Mouse (Mus musculus): Measurements from ENCODE around the gene Slx4. TPM values are rescaled to one million over a fixed set of nuclear protein-coding genes. Genes with fewer than 3 reads are reported as not detected.
"Not testable (repeated sequence)": the region's sequence is repeated elsewhere in the genome, so short reads cannot be mapped to it uniquely, and the experiment has no call there.

The Slx4 gene
- 1 to 10 TPM; 6.0 to 6.2 TPM for total RNA-seq (2021)
- long read RNA-seq, experiment 1 = 0 reads
- long read RNA-seq, experiment 2, partial matches to known transcripts = 0 of 1 reads
- long read RNA-seq, experiment 2, other reads (novel, unspliced or antisense) = 1 of 1 reads

- DNase-seq = peak; percentile 94
Measured at GRCm38 (mm10) chr16:4003489-4004398, at the start of gene Slx4. TSS of gene Slx4 (minus strand) at chr16:4003770.

- no peak for DNase-seq
Measured at GRCm38 (mm10) chr16:4052601-4053000, 49.0 kb upstream of the Slx4 start.

- DNase-seq = no peak
Measured at GRCm38 (mm10) chr16:4045524-4045923, 42.0 kb upstream of the Slx4 start.

- no peak for DNase-seq
Measured at GRCm38 (mm10) chr16:4044093-4044492, 40.5 kb upstream of the Slx4 start.

GRCm38 (mm10) chr16:4041646-4042045 is 38.1 kb upstream of the Slx4 start:
- DNase-seq = no peak

- no peak for DNase-seq
Measured at GRCm38 (mm10) chr16:4040206-4040605, 36.6 kb upstream of the Slx4 start.

- no peak for DNase-seq
Measured at GRCm38 (mm10) chr16:4037690-4038089, 34.1 kb upstream of the Slx4 start.

- no peak for DNase-seq
Measured at GRCm38 (mm10) chr16:4036807-4037206, 33.2 kb upstream of the Slx4 start, which contains the start of gene Dnase1. TSS of gene Dnase1 (plus strand) at chr16:4036942.

GRCm38 (mm10) chr16:4035575-4035974 is 32.0 kb upstream of the Slx4 start:
- DNase-seq = no peak

- DNase-seq = no peak
Measured at GRCm38 (mm10) chr16:4034476-4034875, 30.9 kb upstream of the Slx4 start.

- no peak for DNase-seq
Measured at GRCm38 (mm10) chr16:4033971-4034370, 30.4 kb upstream of the Slx4 start.

GRCm38 (mm10) chr16:4032341-4032748 is 28.8 kb upstream of the Slx4 start:
- DNase-seq = no peak

- DNase-seq = no peak
Measured at GRCm38 (mm10) chr16:4031441-4032274, 28.1 kb upstream of the Slx4 start.

- no peak for DNase-seq
Measured at GRCm38 (mm10) chr16:4030501-4030900, 26.9 kb upstream of the Slx4 start.

- DNase-seq = no peak
Measured at GRCm38 (mm10) chr16:4029371-4029841, 25.8 kb upstream of the Slx4 start.

GRCm38 (mm10) chr16:4027211-4027610 is 23.6 kb upstream of the Slx4 start:
- DNase-seq = no peak

GRCm38 (mm10) chr16:4026672-4027071 is 23.1 kb upstream of the Slx4 start:
- no peak for DNase-seq

- DNase-seq = no peak
Measured at GRCm38 (mm10) chr16:4022719-4023118, 19.1 kb upstream of the Slx4 start.

- no peak for DNase-seq
Measured at GRCm38 (mm10) chr16:4021241-4021640, 17.7 kb upstream of the Slx4 start.

GRCm38 (mm10) chr16:4017466-4017865 is 13.9 kb upstream of the Slx4 start:
- DNase-seq = not testable (repeated sequence)

- not testable (repeated sequence) for DNase-seq
Measured at GRCm38 (mm10) chr16:4016786-4017185, 13.2 kb upstream of the Slx4 start.

- DNase-seq = no peak
Measured at GRCm38 (mm10) chr16:4014040-4014668, 10.6 kb upstream of the Slx4 start.
